Mouse (Mus musculus): ENCODE measurements around the gene Fam187a.
A peak's percentile ranks its signal among the peaks of the same experiment; 100 is the strongest.

Gene Fam187a

GRCm38 (mm10) chr11:102884616-102885219 lies at the start of gene Fam187a:
Gene Fam187a (plus strand): TSS chr11:102885169.
- no peak for DNase-seq (ENCODE audit: inconsistent ontology term)

- DNase-seq (ENCODE audit: inconsistent ontology term), result no peak
Observed at GRCm38 (mm10) chr11:102835549-102835948, 49.4 kb upstream of the Fam187a start, which contains the start of gene Higd1b. Gene Higd1b (plus strand): TSS chr11:102835849.

DNA sequence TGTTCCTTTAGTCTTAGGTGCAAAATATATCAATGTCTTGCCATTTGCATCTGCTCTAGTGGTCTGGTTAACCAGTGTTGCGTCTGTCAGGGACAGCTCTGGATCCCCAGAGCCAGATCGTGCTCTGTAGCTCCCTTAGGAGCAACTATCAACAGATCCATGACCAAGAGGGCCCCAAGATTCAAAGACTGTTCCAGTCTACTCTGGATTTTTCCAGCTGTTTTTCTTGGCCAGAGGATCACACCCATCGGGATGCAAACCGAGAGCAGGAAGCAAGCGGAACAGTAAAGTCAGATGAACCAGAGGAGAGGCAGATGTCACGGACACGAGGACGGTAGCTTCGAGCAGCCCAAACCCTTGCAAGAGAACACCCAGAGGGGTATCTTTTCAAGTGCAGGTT lies 48.8 kb upstream of the Fam187a start:
- no peak for DNase-seq (ENCODE audit: inconsistent ontology term)

- DNase-seq (ENCODE audit: inconsistent ontology term), result no peak
Observed at GRCm38 (mm10) chr11:102837385-102837784, 47.6 kb upstream of the Fam187a start.

GRCm38 (mm10) chr11:102838126-102838525 lies 46.8 kb upstream of the Fam187a start:
- no peak for DNase-seq (ENCODE audit: inconsistent ontology term)

GRCm38 (mm10) chr11:102838616-102839150 lies 46.3 kb upstream of the Fam187a start:
- DNase-seq (ENCODE audit: inconsistent ontology term), result no peak

DNA sequence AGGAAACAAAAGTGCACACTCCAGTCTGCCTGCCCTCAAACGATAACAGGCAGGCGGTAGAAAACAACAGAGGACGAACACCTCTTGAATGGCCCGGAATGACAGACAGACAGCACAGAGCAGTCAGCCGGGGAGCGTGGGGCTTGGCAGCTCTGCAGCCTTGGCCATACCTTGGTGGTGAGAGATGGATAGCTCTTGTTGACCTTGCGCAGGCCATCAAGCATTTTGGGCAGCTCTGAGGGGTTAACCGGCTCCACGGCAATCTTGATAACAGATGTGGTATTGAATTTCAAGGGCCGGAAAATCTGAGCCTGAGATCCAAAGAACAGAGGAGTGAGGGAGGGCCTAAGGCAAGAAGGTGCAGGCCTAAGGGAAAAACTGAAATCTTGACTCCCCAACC lies 39.0 kb upstream of the Fam187a start:
- no peak for DNase-seq (ENCODE audit: inconsistent ontology term)

GRCm38 (mm10) chr11:102851883-102852282 lies 33.1 kb upstream of the Fam187a start:
- peak; percentile 39 for DNase-seq (ENCODE audit: inconsistent ontology term)

DNA sequence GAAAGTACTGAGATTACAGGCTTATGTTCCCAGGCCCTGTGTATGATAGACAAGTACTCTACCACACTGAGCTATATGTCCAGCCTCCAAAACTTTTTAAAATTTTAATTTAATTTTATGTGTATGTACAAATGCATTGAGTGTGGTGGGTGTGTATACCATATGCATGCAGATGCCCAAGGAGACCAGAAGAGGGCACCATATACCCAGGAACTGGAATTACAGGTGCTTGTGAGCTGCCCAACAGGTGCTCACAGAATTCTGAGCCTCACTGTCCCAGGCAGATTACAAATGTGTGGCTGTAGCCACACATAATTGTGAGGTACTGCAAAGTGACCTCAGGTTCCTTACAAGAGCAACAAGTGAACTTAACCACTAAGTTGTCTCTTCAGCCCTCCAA lies 31.2 kb upstream of the Fam187a start:
- no peak for DNase-seq (ENCODE audit: inconsistent ontology term)

- no peak for DNase-seq (ENCODE audit: inconsistent ontology term)
Observed at GRCm38 (mm10) chr11:102855941-102856340, 29.0 kb upstream of the Fam187a start.

DNA sequence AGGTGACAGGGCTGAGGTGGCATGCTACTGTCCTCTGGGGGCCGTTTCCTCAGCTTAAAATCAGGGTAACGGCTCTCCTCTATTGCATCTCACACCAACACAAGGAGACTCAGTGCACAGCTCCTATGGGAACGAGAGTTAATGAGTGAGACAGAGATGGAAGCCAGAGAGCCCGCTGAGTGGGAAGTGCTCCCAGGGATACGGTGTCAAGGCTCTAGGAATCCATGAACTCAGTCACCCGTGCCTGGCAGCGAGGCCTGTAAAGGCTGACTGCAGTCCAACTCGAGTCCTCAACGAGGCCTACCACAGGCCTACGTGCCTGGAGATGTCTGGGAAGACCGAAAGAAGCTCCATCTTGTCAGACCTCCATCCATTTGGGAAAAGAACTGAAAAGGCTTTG lies 26.0 kb upstream of the Fam187a start:
- DNase-seq (ENCODE audit: inconsistent ontology term), result peak; percentile 20

GRCm38 (mm10) chr11:102859933-102860332 lies 25.0 kb upstream of the Fam187a start:
- no peak for DNase-seq (ENCODE audit: inconsistent ontology term)

DNA sequence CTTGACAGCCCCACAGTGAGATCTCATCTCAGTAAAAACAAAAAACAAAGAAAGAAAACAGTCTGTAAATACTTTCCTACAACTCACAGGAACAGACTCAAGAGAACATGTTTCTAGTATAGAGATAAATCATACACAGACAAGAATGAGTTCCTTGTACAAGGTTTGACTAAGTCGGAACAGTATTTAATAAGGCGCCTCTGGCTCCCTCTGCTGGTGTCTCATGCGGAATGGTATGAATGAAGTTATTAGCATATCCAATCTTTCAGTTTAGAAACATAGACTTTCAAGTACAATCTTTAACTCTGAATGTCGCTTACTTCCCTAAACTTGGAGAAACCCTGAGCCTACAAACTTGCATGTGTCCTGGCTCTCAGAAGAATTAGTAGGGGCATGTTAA lies 20.7 kb upstream of the Fam187a start:
- DNase-seq (ENCODE audit: inconsistent ontology term), result peak; percentile 26

GRCm38 (mm10) chr11:102874801-102875334 lies 10.1 kb upstream of the Fam187a start:
- DNase-seq (ENCODE audit: inconsistent ontology term), result no peak

GRCm38 (mm10) chr11:102879558-102879957 lies 5.4 kb upstream of the Fam187a start:
- DNase-seq (ENCODE audit: inconsistent ontology term), result no peak

DNA sequence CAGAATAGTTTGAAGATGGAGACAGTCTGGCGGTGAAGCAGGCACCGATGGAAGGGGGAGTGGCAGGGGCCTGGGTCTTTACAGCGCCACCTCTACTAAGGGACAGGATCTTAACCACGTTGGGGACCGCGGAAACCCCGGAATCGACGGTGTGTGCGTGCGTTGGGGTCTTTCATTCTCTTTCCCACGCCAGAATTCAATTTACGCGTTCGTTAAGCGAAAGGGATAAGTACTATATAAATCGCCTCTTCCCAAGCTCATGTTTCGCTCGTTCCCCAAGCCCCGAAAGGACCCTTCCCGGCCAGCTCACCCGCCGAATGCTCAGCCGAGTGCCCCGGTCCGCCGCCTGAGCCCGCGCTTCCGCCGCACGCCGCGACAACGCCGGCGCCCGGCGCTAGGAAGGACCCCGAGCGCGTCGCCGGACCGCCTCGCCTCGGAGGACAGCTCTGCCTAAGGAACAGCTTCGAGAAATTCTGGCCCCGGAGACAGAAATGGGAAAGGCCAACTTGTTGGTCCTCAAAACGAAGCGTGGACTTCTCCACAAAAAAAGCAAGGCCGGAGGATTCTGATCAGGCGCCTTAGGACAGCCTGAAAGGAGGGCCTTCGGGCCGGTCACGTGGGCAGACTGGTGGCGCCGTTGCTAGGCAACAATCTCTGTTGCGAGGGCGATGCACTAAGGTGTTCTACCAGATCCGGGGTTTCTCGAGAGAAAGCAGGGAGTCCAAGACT lies 4.2 kb upstream of the Fam187a start, which contains the start of the genes Eftud2 and Ccdc103:
Eftud2 (minus strand) TSS at position 401 of the 729 bp plus-strand sequence.
Ccdc103 (plus strand) TSS at position 620 of the 729 bp plus-strand sequence.
- peak; percentile 88 for DNase-seq (ENCODE audit: inconsistent ontology term)

- no peak for DNase-seq (ENCODE audit: inconsistent ontology term)
Observed at GRCm38 (mm10) chr11:102881314-102882198, 3.4 kb upstream of the Fam187a start.

DNA sequence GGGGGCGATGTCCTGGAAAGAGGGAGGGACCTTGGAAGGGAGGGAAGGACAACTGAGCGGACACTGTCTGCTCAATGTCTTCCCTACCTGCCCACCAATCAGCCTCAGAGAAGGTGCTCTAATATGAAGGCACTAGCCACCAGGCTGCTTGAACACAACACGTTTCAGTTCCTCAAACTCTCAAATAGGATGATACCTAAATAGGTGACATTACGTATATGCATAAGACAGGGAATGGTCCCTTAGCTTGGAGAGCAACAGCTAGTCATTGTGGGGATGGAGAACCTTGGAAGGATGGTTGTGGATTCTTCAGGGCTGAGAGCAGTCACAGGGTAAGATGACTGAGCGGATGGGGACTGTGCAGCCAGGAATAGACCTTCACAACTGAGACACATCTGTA lies 2.5 kb downstream of the Fam187a start:
- no peak for DNase-seq (ENCODE audit: inconsistent ontology term)

DNA sequence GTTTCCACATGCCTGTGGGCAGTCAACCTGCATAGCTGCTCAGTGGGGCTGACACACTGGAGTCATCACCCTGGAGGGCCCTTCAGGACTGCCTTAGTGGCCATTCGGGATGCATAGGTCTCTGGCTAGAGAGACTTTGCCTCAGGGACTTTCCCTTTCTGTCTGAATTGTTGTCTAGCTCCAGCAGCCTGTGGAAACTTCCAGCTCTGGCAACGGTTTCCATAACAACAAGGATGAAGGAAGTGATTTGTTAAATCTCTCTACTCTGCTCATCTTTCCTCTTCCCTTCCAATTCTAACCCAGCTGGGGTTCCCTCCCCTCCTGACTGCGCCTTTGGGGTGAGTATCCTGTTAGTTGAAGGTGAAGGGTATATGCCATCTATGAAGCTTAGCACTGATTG lies 3.2 kb downstream of the Fam187a start:
- DNase-seq (ENCODE audit: inconsistent ontology term), result peak; percentile 47

- DNase-seq (ENCODE audit: inconsistent ontology term), result no peak
Observed at GRCm38 (mm10) chr11:102890096-102890495, 5.1 kb downstream of the Fam187a start.

DNA sequence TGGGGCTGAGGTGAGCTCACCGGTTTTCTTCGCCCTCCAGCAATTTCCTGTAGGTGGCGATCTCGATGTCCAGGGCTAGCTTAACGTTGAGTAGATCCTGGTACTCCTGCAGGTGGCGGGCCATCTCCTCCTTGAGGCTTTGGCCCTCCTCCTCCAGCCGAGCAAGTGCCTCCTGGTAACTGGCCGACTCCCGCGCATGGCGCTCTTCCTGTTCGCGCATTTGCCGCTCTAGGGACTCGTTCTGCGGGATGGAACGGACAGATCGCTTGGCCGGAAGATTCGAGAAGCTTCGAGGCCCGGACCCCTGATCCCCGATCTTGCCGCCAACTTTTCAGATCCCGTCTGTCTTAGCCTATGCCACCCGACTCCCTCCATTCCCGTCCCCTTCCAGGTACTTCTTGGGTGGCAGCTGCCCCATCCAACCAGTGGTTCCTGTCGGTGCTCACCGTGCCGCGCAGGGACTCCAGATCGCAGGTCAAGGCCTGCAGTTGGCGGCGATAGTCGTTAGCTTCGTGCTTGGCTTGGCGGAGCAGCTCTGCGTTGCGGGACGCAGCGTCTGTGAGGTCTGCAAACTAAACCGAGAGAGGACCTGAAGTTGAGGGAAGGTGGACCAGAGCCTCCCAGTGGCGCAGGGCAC lies 8.2 kb downstream of the Fam187a start:
- peak; percentile 59 for DNase-seq (ENCODE audit: inconsistent ontology term)

Measured in Muller cell, postnatal 12 days (primary cell).